Mouse (Mus musculus) adipocyte (in vitro differentiated cells): ENCODE data around the gene Igsf21.

Experiments used
- DNase-seq: peaks from one replicate; pipeline ENCODE4 v3.0.0-alpha.2; 2016; ENCODE audit warnings: low spot score

Igsf21 gene

DNA sequence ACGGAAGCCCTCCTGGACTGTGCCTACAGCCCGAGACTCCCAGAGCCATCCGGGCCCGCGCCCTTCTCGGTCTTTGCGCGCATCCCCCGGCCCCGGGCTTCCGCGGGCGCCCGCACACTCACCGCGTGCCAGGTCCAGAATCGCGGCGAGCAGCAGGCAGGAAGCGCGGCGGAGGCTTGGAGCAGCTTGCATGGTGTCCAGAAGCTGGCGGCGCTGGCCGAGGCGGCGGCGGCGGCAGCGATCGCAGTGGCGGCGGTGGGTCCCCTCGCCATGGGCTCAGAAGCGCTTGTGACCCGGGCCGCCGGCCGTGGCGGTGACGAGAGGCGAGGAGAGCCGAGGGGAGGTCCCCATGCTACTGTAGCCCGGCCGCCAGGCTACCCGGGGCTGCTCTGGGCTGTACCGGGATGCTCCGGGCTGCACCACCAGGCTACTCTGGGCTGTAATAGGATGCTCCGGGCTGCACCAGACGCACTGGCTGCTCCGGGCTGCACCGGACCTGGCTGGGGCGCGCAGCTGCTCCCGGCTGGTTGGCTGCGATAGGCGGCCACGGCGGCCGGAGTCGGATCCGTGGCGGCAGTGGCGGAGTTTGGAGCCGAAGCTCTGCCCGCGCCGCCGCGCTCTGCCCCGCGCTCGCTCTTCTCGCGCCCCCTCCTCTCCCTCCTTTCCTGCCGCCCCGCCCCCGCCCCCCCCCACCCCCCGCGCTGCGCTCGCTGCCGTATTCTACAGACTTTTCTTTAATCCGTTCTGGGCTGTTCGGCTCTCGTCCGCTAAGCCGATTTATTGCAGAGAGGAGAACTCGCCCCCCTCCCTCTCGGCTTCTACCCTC, at the start of gene Igsf21:
Igsf21 (minus strand) TSS at position 605 of the 826 bp plus-strand sequence.
- no peak for DNase-seq

- DNase-seq: no peak
These were observed 39.2 kb upstream of the Igsf21 start for GRCm38 (mm10) chr4:140285726-140286316.

GRCm38 (mm10) chr4:140283398-140283797, 36.8 kb upstream of the Igsf21 start:
- DNase-seq: peak; percentile 37

DNA sequence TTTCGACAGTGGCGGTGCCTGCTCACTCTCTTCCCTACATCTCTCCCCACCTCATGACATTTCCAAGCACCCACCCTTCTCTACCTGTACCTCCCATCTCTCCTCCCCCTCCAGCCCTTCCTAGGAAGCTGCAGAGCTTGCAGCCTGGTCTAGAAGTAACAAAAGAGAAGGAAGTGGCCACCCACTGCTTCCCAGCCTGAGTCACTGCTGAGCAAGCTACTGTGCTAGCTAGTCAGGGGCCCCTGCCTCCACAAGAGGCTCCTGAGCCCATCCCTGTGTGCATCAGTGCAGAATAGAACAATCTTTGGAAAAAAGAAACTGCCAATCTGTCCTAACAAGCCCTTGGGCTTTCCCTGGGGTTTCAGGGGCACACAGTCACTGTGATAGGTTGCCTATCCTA, 31.7 kb upstream of the Igsf21 start:
- DNase-seq: no peak

GRCm38 (mm10) chr4:140271913-140272312, 25.3 kb upstream of the Igsf21 start:
- no peak for DNase-seq

GRCm38 (mm10) chr4:140270451-140270850, 23.9 kb upstream of the Igsf21 start:
- no peak for DNase-seq

DNA sequence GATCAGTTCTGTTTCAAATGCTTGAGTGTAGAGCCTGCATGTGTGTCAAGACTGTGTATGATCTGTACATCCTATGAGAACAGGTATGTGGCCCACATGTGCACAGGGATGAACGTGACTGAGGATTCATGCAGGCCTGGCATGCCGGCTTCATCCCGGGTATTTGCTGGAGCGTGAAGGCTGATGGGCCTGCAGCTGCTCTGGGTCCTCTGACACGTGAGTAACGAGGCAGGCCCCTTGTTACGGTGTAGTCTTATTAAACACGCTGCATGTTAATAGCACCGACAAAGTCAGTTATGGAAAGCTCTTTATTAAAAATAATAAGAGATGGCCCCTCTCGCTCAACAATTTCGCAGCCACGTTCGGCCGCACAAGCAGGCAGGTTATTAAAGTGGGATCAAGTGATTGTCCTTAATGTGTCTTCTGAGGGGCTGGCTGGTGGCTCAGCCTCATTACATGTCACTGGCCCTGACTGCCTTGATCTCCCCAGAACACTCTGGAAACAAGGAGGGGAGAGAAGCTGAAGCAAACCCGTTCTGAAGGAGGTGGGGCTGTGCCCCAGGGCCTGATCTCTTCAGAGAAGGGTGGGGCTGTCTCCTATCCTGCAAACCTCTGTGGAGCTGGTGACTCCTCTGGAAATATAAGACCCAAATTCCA, 22.7 kb upstream of the Igsf21 start:
- no peak for DNase-seq

- DNase-seq: no peak
These were observed 21.3 kb upstream of the Igsf21 start for GRCm38 (mm10) chr4:140267835-140268234.

- DNase-seq: no peak
These were observed 20.5 kb upstream of the Igsf21 start for GRCm38 (mm10) chr4:140267086-140267485.

DNA sequence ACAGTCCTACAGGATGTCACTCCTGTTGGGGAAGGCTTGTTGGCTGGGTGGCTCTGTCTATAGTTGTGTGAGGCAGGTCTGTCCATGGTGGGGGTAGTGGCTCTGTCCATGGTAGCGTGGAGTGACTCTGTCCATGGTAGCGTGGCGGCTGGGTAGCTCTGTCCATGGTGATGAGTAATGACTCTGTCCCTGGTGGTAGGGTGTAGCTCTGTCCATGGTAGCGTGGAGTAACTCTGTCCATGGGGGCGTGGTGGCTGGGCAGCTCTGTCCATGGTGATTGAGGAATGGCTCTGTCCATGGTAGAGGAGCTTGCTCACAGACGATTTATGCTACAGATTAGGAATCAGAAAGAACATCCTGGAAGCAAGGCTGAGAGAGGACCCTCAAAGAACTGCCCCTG, 12.4 kb upstream of the Igsf21 start:
- DNase-seq: peak; percentile 24

GRCm38 (mm10) chr4:140252369-140252768, 5.8 kb upstream of the Igsf21 start:
- peak; percentile 15 for DNase-seq

- DNase-seq: peak; percentile 2
These were observed 2.6 kb upstream of the Igsf21 start for GRCm38 (mm10) chr4:140249011-140249744.

DNA sequence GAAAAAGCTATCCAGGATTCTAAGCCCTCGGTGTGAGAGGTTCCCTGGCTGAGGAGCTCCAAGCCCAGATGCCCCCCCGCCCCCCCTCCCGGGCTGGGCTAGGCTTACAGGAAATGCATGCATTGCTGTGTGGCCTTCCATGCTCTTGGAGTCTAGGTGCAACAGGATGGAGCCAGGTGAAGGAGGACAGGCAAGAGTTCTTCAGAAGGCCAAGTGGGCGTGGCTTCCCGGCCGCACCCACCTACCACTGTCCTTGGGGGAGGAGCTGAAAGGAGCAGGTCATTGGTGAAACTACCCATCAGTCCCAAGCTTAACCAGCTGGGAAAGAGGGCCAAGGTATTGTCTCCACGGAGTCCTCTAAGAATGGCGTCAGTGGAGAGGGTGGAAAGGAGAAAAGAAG, 1.8 kb upstream of the Igsf21 start:
- no peak for DNase-seq

DNA sequence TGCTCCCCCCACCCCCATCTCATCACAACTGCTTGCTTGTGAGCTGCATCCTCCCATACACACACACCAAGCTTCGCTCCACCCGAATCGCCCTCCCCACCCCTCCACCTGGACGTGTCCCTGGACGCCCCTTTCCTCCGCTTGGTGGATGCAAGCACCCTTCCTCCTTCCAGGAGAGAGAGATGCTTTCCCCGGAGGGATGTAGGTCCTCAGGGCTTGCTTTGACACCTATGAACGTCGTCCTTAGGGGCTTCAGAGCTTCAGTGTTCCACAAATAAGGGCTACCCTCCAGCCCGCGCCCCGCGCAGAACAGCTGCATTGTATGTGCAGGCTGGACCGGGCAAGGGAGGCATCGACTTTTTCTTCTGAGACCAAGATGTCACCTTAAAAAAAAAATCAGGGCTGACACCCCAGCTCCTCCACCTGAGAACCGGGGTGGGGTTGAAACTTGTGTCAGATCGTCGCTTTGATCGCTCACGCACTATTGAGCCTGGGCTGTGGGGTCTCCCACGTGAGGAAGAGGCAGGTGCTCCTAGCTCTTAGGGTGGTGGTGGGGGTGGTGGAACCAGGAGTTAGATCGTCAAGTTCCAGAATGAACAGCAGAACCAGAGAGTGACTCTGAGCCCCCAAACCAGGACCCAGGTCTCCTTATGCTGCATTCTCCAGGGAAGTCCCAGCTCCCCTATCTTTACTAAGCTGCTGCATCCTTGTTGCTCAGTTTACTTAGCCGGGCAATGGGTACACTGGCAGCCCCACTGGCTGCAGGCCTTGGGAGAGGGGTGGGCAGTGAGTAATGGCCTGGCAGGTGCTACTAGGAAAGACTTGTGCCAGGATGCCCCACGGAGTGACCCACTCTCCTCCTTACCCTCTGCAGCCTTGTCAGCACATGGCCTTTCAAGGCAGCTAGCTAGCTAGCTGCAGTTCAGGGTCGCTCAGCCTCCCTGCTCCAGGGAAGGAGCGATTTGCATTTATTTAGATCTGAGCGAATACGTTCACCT, 721 bp upstream of the Igsf21 start:
- no peak for DNase-seq

GRCm38 (mm10) chr4:140245286-140246179, 1.1 kb downstream of the Igsf21 start:
- no peak for DNase-seq

GRCm38 (mm10) chr4:140244835-140245234, 1.7 kb downstream of the Igsf21 start:
- DNase-seq: no peak

DNA sequence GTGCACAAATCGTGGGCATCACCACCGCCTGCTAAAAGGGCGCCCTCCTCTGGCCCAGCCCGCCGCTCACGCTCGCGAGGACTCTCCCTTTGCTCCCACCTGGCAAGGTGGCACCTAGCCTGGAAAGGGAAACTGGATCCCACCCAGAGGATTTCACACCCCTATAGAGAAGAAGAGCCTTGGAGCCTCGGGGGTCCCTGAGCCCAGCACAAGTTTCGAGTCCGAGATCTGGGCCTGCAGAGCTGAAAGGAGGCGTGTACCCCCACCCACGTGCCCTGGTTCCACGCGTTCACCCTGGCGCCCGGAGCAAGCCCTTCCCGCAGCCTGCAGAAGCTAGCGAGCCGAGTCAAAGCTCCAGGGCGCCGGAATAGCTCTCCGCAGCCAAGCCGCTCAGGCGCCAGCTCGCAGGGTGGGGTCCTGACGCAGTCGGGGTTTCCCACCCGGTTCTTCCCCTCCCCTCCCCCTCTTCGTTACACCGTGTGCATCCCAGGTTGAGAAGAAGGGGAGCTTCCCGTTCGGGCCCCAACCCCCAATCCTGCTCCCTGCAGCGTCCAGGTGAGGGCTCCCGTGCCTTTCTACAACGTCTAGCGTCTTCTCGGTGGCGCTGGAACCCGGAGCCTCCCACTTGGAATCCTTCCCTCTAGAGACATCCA, 2.3 kb downstream of the Igsf21 start:
- no peak for DNase-seq

DNA sequence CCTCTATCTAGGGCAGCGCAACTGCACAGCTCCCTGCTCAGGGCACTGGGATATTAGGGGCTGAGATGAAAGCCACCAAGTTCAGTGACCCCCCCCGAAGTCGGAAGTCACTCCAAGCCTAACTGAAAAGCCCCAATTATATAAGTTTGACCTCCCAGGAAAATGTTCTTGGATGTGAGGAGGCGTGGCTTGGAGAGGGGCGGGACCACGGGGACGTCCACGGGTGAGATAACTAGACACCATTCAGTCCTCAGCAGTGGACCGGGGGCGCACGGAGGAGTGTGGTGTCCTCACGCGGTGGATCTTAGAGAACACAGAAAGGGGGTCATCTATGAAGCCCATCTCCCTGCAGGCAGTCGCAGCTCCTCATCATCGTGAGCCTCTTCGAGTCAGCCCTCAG, 3.4 kb downstream of the Igsf21 start:
- no peak for DNase-seq

GRCm38 (mm10) chr4:140242291-140242690, 4.3 kb downstream of the Igsf21 start:
- DNase-seq: no peak
